Mouse (Mus musculus): Measurements from ENCODE around the gene Depdc1a.
"Not testable (repeated sequence)": the region's sequence is repeated elsewhere in the genome, so short reads cannot be mapped to it uniquely, and the experiment has no call there.

The Depdc1a gene

DNA sequence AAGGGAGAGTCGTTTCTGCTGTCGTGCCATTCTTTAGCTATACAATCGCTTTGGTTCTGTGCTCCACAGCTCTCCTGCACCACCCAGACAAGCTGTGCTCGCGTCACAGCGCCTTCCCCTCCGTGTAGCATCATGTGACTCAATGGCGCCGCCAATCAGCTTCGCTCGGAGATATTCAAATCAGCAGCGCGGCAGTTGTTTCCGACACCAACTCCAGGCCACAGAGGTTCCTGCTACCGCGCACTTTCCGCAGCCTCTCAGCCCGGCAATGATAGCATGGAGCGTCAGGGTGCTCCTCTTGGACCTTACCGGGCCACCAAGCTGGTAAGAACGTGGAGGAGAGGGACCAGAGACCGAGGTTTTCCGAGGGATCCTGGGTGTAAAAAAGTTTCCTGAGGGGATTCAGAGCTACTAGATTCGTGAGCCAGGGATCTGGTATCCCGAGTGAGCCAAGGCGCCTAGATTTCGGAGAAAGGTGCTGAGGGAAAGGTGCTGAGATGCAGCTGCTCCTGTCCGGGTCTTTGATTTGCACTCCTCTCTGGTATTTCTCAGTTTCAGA lies at the start of gene Depdc1a:
Gene Depdc1a, plus strand, starts transcription at position 191 of the 559 bp plus-strand sequence.
- DNase-seq (ENCODE audit: low read depth in 1 of 2, low spot score in 2 of 2), result peak; percentile 73 to 84

DNA sequence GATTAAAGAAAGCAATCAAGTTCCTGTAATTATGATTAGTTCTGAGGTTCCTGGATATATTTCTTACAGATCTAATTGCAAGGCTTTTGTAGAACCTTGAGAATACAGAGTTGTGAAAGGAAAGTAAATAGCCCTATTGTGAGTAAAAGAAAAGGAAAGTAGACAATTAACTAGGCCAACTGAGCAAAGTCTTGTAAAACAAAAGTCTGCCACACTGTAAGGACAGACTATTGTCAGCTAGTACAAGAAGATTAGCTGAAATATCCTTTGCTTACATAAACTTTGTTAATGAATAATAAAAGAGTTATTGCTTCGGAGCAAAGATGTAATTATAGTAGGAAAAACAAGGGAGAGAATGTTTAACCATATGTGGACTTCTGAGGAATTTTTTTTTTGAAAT lies 25.2 kb upstream of the Depdc1a start:
- DNase-seq (ENCODE audit: low read depth in 1 of 2, low spot score in 2 of 2), result no peak

DNA sequence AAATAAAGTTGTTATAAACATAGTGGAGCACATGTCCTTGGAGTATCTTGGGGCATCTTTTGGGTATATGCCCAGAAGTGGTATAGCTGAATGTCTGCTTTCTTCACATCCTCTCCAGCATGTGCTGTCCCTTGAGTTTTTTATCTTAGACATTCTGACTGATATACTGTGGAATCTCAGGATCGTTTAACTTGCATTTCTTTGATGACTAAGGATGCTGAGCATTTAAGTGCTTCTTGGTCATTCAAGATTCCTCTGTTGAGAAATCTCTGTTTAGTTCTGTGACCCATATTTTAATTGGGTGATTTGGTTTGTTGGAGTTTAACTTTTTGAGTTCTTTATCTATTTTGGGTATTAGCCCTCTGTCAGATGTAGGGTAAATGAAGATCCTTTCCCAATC lies 19.8 kb upstream of the Depdc1a start:
- no peak for DNase-seq (ENCODE audit: low read depth in 1 of 2, low spot score in 2 of 2)

- no peak for DNase-seq (ENCODE audit: low read depth in 1 of 2, low spot score in 2 of 2)
Observed at GRCm38 (mm10) chr3:159477250-159477962, 17.8 kb upstream of the Depdc1a start.

DNA sequence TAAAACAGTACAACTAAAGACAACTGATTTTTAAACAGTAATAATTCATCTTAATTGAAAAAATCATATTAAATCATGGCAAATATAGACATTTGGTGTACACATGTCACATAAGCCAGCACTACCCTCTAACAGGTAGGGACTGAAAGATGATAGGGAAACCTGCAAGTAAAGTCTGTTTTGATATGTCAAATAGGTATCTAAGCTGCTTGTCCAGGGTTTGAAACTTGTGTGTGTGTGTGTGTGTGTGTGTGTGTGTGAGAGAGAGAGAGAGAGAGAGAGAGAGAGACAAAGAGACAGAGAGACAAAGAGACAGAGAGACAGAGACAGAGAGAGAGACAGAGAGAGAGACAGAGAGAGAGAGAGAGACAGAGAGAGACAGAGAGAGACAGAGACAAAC lies 524 bp upstream of the Depdc1a start:
- not testable (repeated sequence) for DNase-seq (ENCODE audit: low read depth in 1 of 2, low spot score in 2 of 2)

DNA sequence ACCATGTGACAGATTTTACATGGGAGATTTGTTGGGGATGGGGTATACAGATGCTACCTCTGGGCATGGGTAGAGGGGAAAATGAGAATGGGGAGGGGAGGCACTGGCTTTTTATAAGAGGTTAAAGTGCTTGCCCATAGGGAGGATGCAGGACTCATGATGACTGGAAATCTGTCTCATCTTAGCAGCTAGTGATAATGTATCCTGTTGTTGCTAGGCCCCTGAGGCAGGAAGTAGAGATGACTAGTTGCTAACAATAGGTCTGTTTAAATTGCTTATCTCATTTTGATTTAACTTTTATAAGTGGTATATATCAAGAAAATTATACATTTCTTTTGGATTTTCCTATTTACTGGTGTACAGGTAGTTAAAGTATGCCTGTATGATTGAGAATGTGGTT lies 13.7 kb downstream of the Depdc1a start:
- DNase-seq (ENCODE audit: low read depth in 1 of 2, low spot score in 2 of 2), result no peak

DNA sequence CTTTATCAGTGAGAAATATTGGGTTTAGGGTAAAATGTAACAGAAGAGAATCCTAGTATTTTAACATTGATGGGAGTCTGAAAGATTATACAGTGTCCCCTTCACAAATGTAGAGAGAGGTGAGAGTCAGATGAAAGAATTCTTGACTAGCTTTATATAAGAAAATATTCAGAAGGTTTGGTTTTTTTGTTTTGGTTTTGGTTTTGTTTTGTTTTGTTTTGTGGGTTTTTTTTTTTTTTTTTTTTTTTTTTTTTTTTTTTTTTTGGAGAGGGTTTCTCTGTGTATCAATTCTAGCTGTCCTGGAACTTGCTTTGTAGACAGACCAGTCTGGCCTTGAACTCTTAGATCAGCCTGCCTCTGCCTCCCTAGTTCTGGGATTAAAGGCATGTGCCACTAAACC lies 33.3 kb downstream of the Depdc1a start:
- no peak for DNase-seq (ENCODE audit: low read depth in 1 of 2, low spot score in 2 of 2)

- DNase-seq (ENCODE audit: low read depth in 1 of 2, low spot score in 2 of 2), result no peak
Observed at GRCm38 (mm10) chr3:159548303-159548702, 53.1 kb downstream of the Depdc1a start.

- DNase-seq (ENCODE audit: low read depth in 1 of 2, low spot score in 2 of 2), result no peak
Observed at GRCm38 (mm10) chr3:159550224-159550623, 55.0 kb downstream of the Depdc1a start.
